Mouse (Mus musculus) spleen, adult 2 months (tissue): ENCODE data around the gene Igsf10. TPM values are rescaled to one million over a fixed set of nuclear protein-coding genes. Genes with fewer than 3 reads are reported as not detected.

Experiments used
- DNase-seq, 2 experiments: peaks; one replicate each; pipeline versions ENCODE4 v3.0.0 to v3.0.0-alpha.2; 2012 to 2021; ENCODE audit warnings: low spot score in 2 of 2, low read depth in 1 of 2
- H3K27ac ChIP-seq: fragments of 200-500 bp; 2 replicates; pipeline ENCODE4 v1.5.1; 2012; ENCODE audit warnings: low read length, inconsistent platforms; ENCODE audit not compliant: insufficient read depth
- H3K27me3 ChIP-seq: fragments of 200-500 bp; 2 replicates; pipeline ENCODE4 v1.6.1; 2012; ENCODE audit warnings: mild to moderate bottlenecking, moderate library complexity, low read length, inconsistent platforms; ENCODE audit not compliant: control insufficient read depth, insufficient read depth
- H3K36me3 ChIP-seq: fragments of 200-500 bp; 2 replicates; pipeline ENCODE4 v1.6.1; 2012; ENCODE audit warnings: mild to moderate bottlenecking, low read length, inconsistent platforms; ENCODE audit not compliant: control insufficient read depth, insufficient read depth
- H3K4me1 ChIP-seq: fragments of 200-500 bp; 2 replicates; pipeline ENCODE4 v1.6.1; 2011; ENCODE audit warnings: inconsistent platforms; ENCODE audit not compliant: control insufficient read depth, insufficient read depth, insufficient read length
- H3K4me3 ChIP-seq: fragments of 200-500 bp; 2 replicates; pipeline ENCODE4 v1.5.1; 2011; ENCODE audit warnings: mild to moderate bottlenecking, inconsistent platforms; ENCODE audit not compliant: insufficient read depth, insufficient read length; ENCODE audit errors: extremely low read depth
- CTCF ChIP-seq: fragments of 200-500 bp; IDR thresholded peaks from 2 replicates; pipeline ENCODE4 v1.5.1; 2011; ENCODE audit warnings: mild to moderate bottlenecking, inconsistent platforms; ENCODE audit not compliant: insufficient read depth, insufficient read length, insufficient replicate concordance; ENCODE audit errors: extremely low read depth
- POLR2A ChIP-seq: fragments of 200-500 bp; IDR thresholded peaks from 2 replicates; pipeline ENCODE4 v1.6.1; 2011; ENCODE audit warnings: low read depth, low read length, inconsistent platforms
- WGBS: fragments of 180-500 bp; shearing (Covaris S2); methylation state at CpG from one replicate; pipeline ENCODE4 v1.1.7; 2018; 5-methylcytosine and 5-hydroxymethylcytosine counted together
- polyA plus RNA-seq: library from polyadenylated mRNA; depleted of rRNA; stranded (reverse); fragments of >200 nt; gene quantifications from 2 replicates; pipeline ENCODE4 v1.2.3, GENCODE M21; 2012; rRNA removed

The Igsf10 gene
- polyA plus RNA-seq, 1 experiment = 0.40 TPM

- H3K36me3 ChIP-seq = no peaks in the 10 kb centered on the region
- TF ChIP-seq CTCF (no peak), POLR2A (no peak)
- no peak overlapping the region for H3K27ac ChIP-seq
- no peak for DNase-seq
- H3K27me3 ChIP-seq = no peaks in the 10 kb centered on the region
- no peak overlapping the region for H3K4me3 ChIP-seq
- 90% methylated on average over 5 of the region's 5 CpGs for WGBS
- H3K4me1 ChIP-seq = no peaks in the 10 kb centered on the region
Observed at GRCm38 (mm10) chr3:59293437-59294199, 50.6 kb downstream of the Igsf10 start.

- Histone ChIP-seq H3K4me3 (no peak overlapping the region), H3K36me3 (no peaks in the 10 kb centered on the region), H3K27ac (no peak overlapping the region), H3K27me3 (no peaks in the 10 kb centered on the region), H3K4me1 (no peaks in the 10 kb centered on the region)
- TF ChIP-seq CTCF (no peak), POLR2A (no peak)
- WGBS = 90% methylated on average over 2 of the region's 2 CpGs
- no peak for DNase-seq
Observed at GRCm38 (mm10) chr3:59290551-59290950, 53.6 kb downstream of the Igsf10 start.

- TF ChIP-seq POLR2A (no peak), CTCF (no peak)
- no peaks in the 10 kb centered on the region for H3K36me3 ChIP-seq
- H3K27ac ChIP-seq = no peak overlapping the region
- H3K27me3 ChIP-seq = no peaks in the 10 kb centered on the region
- no peak for DNase-seq
- no peak overlapping the region for H3K4me3 ChIP-seq
- H3K4me1 ChIP-seq = no peaks in the 10 kb centered on the region
Observed at GRCm38 (mm10) chr3:59278620-59279019, 65.6 kb downstream of the Igsf10 start.

- 88% methylated on average over 3 of the region's 3 CpGs for WGBS
- no peak overlapping the region for H3K4me3 ChIP-seq
- no peaks in the 10 kb centered on the region for H3K36me3 ChIP-seq
- no peaks in the 10 kb centered on the region for H3K4me1 ChIP-seq
- TF ChIP-seq POLR2A = no peak
- H3K27me3 ChIP-seq = no peaks in the 10 kb centered on the region
- H3K27ac ChIP-seq = no peak overlapping the region
- DNase-seq = no peak
Observed at GRCm38 (mm10) chr3:59278254-59278533, 66.0 kb downstream of the Igsf10 start.

- H3K36me3 ChIP-seq = no peaks in the 10 kb centered on the region
- WGBS = 73% methylated on average over 3 of the region's 3 CpGs
- H3K4me3 ChIP-seq = no peak overlapping the region
- no peak for TF ChIP-seq POLR2A
- H3K4me1 ChIP-seq = no peaks in the 10 kb centered on the region
- no peaks in the 10 kb centered on the region for H3K27me3 ChIP-seq
- no peak for DNase-seq
- H3K27ac ChIP-seq = no peak overlapping the region
Observed at GRCm38 (mm10) chr3:59277502-59278253, 66.5 kb downstream of the Igsf10 start.

- Histone ChIP-seq H3K27me3 (no peaks in the 10 kb centered on the region), H3K36me3 (no peaks in the 10 kb centered on the region), H3K4me1 (no peaks in the 10 kb centered on the region), H3K4me3 (no peak overlapping the region), H3K27ac (no peak overlapping the region)
- DNase-seq = no peak
- WGBS = 95% methylated on average over 6 of the region's 6 CpGs
- TF ChIP-seq POLR2A (no peak), CTCF (no peak)
Observed at GRCm38 (mm10) chr3:59270811-59271210, 73.4 kb downstream of the Igsf10 start.

Other genes starting within 250 kb of the Igsf10 start
- gene Gpr171, start 242.6 kb downstream of the Igsf10 start, polyA plus RNA-seq = 5.4 and 6.2 TPM in 2 replicates
- gene P2ry14, start 190.8 kb downstream of the Igsf10 start, polyA plus RNA-seq = 8.6 and 9.5 TPM in 2 replicates
- not detected in 2 replicates for gene Gpr87, start 149.3 kb downstream of the Igsf10 start, polyA plus RNA-seq
- gene P2ry13, start 133.5 kb downstream of the Igsf10 start, polyA plus RNA-seq = 14.6 and 16.8 TPM in 2 replicates
- gene P2ry12, start 81.5 kb downstream of the Igsf10 start, polyA plus RNA-seq = 12.3 and 18.6 TPM in 2 replicates